Mouse (Mus musculus): ENCODE data around the gene Rdh16. TPM values are rescaled to one million over a fixed set of nuclear protein-coding genes. Genes with fewer than 3 reads are reported as not detected.
"Not testable (repeated sequence)": the region's sequence is repeated elsewhere in the genome, so short reads cannot be mapped to it uniquely, and the experiment has no call there.

Rdh16 gene
- total RNA-seq, 2 experiments from 2014 or later: 0.43 to 0.53 TPM

DNA sequence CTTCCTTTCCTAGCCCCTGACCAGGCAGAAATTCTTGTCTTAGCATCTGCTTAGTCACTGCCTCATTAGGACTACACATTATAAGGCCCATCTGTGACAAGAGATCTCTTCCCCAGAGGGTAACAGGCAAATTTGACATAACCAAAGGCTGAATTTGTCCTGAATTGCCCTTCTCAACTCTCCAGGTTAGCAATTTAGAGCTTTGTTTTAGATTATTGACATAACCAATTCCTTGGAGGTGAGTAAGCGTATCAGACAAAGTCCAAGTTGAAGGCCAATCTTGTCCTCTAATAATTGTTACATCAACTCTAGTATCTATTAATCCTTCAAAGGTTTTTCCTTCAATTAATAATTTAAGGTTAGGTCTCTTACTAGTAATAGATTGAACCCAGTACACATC, 33.2 kb downstream of the Rdh16 start:
- not testable (repeated sequence) for DNase-seq

DNA sequence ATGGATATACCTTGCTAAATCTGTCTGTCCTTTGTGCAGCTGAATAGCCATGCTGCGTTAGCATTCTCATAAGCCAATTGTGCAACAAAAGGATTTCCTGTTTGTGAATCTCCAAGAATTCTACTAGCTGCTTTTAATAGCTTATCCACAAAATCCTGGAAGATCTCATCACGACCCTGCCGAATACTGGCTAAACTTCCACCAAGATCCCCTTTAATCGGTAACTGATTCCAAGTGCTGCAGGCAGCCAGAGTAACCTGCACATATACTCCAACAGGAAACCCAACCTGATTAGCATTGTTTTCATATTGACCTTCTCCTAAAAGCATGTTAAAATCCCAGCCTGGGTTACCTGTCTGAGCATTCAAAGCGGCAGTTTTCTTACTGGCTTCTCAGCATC, 34.3 kb downstream of the Rdh16 start:
- no peak for DNase-seq

DNA sequence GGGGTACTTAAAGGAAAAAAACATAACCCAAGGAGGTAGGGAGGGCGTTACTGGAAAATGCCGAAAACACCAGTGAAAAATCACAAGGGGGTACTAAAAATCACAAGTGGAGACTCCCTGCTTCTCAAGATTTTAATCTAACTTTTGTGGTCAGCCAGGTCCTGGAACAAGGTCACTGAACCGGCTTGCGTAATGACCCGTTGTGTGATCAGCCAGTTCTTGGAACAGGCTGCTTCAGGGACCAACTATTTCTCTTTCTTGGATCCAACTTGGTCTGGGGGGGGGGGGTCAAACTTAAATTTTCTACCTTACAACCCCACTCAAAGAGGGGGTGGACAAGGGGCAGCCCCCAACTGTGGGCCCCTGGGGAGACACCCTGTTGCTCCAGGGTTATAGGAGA, 36.8 kb downstream of the Rdh16 start:
- peak; percentile 56 to 59 for DNase-seq

DNA sequence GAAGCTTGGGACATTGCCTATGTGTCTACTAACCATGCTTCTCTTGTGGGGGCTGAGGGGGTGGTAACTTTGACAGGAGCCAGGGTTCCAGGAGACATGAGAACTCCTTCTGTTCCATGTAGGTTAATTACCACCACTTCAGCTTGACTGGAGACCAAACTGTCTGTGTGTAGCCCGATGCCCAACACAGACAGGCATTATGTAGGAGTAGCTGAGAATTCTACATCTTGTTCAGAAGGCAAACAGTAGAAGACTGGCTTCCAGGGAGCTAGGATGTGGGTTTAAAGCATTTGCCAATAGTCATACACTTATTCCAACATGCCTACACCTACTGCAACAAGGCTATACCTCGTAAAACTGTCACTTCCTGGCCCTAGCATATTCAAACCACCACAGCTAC, 37.6 kb downstream of the Rdh16 start:
- no peak for DNase-seq

DNA sequence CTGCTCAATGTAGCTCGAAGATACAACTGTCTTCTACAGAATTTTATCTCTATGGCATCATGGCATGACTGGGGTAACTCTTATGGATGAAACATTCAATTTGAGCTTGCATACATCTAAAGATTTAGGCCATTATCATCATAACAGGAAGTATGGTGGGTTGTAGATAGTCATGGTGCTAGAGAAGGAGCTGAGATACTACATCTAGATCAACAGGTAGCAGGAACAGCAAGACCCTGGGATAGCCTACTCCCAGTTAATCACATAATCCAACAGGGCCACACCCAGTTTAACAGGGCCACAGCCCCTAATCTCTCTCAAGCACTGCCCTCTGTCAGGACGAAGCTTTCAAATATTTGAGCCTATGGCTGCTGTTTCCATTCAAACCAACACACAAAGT, 39.8 kb downstream of the Rdh16 start:
- no peak for DNase-seq

DNA sequence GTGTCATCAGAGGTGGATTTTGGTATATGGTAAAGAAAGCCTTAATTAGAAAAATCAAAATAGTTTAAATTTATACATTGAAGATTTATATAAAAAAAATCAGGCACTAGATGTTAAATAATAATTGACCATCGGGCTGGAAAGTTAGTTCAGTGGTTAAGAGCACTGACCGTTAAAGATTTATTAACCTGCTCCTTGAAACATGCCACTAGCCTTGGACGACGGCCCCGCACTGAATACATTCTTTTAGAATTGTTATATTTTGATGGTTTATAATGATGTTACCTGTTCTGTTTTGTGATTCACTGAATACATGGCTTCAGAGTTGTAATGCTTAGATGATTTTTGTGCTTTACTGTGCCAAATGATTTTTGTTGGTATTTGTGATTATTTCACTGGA, 45.0 kb downstream of the Rdh16 start:
- not testable (repeated sequence) for DNase-seq

DNA sequence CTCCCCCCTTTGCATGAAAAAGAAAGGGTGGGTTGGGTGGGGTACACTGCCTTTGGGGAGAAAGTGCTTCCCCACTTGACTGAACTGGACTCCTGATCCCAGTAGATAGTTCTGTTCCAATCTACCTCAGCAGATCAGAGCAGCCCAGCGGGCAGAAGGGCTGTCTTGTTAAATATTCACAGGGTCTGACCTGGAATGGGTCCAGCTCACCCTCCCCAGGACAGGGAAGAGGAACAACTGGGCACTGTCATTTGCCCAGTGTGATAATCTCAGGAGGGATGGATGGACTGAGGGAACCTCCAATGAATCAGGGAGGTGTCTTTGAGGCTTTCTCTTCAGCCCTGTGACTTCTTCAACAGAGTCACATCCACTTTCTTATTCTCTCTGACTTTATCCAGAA, 47.1 kb downstream of the Rdh16 start:
- no peak for DNase-seq

DNA sequence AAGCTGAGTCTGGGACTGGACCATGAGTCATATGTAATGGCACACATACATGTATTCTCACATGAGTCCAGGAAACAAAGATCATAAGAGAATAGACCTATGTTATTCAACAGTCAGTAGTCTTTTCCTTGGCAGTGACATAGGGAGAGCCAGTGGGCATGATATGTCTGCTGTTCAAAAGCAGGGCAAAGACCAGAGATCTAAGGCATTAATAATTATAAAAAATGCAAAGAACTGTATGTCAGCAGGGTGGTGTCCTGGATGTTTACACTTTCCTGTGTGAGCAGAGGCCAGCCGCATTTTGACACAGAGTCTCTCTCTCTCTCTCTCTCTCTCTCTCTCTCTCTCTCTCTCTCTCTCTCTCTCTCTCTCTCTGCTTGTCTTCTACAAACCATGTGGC, 48.7 kb downstream of the Rdh16 start, which contains the start of gene Rdh19:
Gene Rdh19 (plus strand): TSS at position 301 of the 400 bp plus-strand sequence.
- no peak for DNase-seq

DNA sequence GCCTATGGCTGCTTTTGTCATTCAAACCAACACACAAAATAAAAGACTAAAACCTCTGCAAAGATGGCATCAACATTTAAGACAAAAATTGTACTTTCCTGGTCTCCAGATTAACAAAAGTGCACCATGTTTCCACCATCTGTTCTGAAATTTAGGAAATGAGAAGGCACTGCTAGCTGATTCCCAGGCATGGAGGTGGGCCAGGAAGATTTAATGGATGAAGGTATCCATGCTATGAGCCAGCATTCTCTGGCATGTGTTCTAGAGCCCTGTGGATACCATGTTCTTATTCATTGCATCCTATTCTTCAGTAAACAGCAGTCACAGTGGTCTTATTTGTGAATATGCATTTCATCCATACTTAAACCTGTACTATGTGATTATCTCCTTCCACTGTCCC, 55.4 kb downstream of the Rdh16 start:
- DNase-seq: no peak

DNA sequence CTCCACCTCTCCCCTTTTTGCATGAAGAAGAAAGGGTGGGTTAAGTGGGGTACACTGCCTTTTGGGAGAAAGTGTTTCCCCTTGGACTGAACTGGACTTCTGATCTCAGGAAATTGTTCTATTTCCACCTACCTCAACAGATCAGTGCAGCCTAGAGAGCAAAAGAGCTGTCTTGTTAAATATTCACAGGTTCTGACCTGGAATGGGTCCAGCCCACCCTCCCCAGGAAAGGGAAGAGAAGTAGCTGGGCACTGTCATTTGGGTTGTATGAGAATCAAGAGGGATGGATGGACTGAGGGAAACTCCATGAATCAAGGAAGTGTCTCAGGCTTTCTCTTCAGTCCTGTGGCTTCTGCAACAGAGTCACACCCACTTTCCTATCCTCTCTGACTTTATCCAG, 64.0 kb downstream of the Rdh16 start:
- no peak for DNase-seq

DNA sequence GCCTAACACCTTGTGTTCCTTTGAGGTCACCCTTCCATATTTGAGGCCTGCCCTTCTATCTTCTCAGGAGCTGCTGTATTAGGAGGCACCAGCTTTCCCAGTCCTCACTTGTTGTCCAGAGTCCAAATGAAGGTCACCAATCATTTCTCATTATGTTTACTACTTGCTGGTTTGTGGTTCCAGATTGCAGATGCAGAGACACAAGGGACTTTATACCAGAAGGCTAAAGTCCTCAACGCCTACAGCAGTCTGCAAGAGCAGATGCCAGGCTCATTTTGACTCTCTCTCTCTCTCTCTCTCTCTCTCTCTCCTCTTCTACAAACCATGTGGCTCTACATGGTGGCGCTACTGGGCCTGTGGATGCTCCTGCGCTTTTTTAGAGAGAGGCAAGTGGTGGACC, 65.3 kb downstream of the Rdh16 start, which contains the start of gene Rdh16f2:
Gene Rdh16f2 (plus strand): TSS at position 243 of the 400 bp plus-strand sequence.
- no peak for DNase-seq

DNA sequence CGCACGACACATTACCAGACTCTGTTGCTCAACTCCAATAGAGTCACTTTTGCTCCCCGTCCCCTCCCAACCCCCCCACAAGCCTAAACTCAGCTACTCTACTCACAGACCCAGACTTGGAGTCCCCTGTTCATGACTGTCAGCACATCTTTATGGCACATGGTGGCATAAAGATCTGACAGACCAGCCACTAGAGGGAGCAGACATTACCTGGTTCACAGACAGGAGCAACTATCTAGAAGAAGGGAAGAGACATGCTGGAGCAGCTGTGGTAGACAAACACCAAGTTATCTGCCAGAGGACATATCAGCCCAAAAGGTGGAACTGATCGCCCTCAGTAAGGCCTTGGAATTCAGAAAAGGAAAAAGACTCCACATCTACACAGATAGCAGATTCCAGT, 71.5 kb downstream of the Rdh16 start:
- peak; percentile 24 to 53 for DNase-seq

DNA sequence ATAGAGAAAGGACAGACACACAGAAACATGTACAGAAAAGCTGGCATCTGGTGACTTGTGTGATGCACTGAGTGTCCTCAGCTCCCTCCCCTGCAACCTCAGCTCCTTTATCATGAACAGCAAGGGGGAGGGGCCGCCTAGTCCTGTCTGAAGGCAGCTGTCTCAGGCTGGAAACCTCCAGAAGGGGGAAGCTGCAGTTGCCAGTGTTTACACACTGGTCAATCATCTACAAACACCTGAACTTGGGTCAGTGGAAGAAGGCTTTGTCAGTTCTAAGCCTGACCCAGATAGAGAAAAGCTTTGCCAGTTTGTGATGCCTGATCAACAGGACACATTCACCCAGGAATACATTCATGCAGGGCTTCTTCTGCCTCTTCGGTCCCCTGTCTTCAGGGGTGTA, 76.7 kb downstream of the Rdh16 start:
- DNase-seq: peak in 1 of 2 experiments; percentile 16

DNA sequence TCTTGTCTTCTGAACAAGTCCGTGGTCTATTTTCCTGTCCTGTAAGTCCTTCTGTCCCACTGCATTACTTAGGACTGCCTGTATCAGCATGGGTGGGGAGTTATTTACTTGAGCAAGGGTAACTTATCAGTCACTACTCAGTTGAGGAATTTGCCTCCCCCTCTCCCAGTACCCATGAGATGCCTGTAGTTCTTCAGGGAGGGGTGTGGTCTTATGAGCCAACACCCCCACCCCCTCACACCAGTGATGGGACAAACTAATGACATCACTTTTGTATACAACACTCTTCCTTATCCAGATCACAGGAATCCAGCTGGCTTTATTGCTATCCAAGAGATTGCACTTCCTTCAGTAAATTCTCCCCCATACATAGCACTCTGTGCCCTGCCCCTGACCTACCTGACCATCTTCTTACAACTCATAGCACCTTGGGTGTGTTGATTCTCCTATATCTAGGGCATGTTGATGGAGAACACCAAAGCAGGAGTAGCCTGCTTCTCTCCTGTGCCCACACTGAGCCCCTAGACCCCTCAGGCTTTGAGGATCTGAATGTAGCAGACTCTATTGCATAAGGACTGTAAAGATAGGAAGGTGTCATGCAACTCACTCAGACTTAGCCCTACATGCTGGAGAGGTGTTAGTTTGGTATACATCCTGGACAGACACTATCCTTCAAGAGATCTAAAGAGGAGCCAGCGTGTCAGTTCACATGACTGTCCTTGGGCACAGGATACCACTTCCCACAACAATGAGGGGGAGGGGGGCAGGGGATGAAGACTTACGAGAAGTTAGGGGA, 77.5 kb downstream of the Rdh16 start:
- DNase-seq: no peak

DNA sequence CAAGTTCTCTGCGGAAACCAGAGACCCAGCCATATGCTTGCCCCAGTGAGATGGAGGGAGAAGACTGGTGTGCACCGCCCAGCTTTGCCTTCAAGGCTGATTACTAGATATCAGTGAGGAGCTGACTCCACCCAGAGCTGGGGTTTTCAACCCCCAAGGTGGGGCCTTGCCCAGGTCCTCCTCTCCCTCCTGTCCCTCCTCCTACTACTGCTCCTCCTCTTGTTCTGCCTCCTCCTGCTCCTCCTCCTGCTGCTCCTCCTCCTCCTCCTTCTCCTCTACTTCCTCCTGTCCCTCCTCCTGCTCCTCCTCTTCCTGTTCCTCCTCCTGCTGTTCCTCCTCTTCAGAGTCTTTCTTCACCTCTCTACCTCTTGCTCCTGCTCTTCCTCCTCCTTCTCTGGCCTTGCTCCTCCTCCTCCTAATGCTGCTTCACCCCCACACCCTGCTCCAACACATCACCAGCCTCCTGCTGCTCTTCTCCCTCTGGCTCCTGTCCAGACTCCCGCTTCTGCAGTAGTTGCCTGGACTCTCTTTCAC, 78.3 kb downstream of the Rdh16 start:
- DNase-seq: peak in 1 of 2 experiments; percentile 8

DNA sequence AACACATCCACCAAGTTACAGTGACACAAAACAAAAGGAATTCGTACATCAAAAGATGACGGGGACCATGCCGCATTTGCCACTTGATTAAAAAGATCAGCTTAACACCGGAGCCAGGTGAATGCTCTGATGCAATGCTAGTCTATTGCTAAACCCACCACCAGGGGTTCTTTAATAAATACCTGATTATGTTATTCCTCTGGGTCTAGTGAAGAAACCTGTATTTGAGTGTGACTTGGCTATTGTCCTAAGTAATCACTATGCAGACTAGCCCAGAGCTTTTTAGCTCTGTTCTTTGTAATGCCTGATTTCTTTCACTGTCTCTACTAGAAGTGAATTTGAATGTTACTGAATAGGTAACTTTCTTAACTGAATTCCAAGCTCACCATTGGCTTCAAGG, 80.1 kb downstream of the Rdh16 start:
- DNase-seq: no peak

DNA sequence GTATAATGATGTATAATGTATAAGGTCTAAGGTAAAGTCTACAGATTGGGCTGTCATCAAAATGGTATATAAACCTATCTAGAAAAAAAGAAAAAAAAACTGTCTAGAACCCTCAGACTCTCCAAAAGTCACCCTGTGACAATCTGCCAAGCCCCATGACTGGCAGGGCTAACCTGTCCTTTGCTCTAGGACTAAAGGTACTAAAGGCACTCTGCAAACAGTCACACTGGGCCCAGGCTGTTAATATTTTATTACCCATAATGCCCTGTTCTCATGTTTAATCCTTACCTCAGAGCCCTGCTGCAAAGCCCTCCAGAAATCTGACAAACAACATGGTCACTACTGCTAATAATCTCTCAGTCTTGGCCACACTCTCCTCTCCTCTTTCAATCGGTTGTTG, 85.6 kb downstream of the Rdh16 start:
- DNase-seq: no peak

DNA sequence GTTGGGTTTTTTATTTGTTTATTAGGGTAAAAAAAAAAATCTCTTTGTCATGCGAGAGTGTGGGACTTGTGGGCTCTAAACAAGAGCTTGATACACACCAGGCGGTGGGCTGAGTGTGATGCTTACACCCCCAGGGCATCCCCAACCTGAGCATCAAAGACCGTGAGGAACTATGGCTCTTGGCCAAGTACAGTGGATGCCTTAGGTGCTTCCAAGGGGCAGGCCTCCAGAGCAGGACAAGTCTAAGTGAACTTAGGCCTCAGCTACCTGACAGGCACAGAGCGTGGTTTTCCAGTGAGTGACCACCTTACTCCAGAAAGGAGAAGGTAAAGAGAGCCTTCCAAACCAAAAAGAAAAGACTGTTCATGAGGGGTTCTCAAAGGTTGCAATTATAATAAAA, 86.0 kb downstream of the Rdh16 start:
- DNase-seq: no peak

DNA sequence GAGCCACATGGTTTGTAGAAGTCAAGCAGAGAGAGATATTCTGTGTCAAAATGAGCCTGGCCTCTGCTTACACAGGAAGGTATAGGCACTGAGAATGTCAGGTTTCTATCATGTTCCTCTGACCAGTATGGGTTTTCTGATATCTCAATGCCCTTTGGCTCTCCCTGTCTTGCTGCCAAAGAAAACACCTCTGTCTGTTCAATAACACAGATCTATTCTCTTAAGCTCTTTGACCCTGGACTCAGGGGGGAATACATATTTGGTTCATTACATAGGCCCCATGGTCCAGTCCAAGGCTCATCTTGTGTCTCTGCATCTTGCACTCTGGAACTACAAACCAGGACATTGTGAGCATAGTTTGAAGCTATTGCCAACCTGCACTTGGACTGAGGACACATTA, 87.7 kb downstream of the Rdh16 start, which contains the start of gene Rdh7:
Gene Rdh7 (minus strand): TSS at position 213 of the 400 bp plus-strand sequence.
- DNase-seq: no peak

DNA sequence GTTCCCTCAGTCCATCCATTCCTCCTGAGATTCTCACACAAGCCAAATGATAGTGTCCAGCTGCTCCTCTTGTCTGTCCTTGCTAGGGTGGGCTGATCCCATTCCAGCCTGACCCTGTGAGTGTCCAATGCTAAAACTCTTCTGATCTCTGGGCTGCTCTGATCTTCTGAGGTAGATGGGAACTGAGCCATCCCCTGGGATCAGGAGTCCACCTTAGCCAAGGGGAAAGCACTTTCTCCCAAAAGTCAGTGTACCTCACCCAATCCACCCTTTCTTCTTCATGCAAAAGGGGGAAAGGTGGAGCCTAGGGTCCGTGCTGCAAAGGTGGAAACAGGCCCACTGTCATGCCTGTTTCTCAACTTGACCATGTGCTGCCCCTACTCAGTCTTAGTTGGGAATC, 90.5 kb downstream of the Rdh16 start:
- no peak for DNase-seq

DNA sequence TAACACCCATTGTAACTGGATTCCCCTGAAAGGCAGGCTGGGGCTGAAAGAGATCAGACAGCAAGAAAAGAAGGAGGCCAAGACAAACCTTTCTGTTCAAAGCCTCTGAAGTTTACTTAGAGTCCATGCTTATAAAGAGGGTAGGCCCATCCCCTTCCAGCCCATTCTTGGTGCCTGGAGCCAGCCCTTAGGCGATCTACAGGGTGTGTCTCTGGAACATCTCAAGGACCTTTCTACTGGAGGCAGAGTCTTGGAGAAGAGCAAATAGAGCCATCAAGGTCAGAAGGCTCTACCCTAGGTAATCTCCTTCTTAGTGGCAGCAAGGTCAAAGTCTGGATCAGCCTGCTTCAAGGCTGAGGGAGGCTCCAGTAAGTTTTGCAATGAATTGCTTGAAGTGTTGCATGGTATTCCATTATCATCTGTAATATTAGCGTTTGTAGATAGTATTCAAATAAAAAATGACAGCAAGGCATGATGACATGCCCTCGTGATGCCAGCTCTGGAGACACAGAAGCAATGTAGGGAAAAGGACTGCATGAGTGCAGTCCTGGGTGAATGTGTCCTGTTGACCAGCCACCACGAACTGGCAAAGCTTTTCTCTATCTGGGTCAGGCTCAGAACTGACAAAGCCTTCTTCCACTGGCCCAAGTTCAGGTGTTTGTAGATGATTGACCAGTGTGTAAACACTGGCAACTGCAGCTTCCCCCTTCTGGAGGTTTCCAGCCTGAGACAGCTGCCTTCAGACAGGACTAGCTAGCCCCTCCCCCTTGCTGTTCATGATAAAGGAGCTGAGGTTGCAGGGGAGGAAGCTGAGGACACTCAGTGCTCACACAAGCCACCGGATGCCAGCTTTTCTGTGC, 92.4 kb downstream of the Rdh16 start:
- DNase-seq: peak in 1 of 2 experiments; percentile 27

All from adrenal gland, postnatal 36 days (tissue).